20 mouse cellular contexts compared by ENCODE assay signal in genomic region chr12:37565882-37566596, GRCm38 (mm10).
DNase-seq lines count a peak whose midpoint lies in the region; ATAC-seq and TF ChIP-seq lines count a peak whose summit lies in the region.
"Had no signal": no experiment of that assay in that cellular context is flagged by ENCODE, and none has a peak within 500 bp of the region (broad histone marks: within the 10 kb centered on the region; RNA-seq: fewer than 3 reads in every experiment).

No protein-coding gene starts in this region.

- H3K4me3 ChIP-seq in gastrocnemius, adult 2 months: no peak overlapping the region
- H3K4me3 ChIP-seq in limb, embryonic 13.5 days: no peak overlapping the region
- H3K4me3 ChIP-seq: embryonic facial prominence, embryonic 12.5 days; hindbrain, embryonic 12.5 days; hindbrain, embryonic 15.5 days had no signal

- no peak overlapping the region for H3K9ac ChIP-seq in limb, embryonic 13.5 days
- H3K9ac ChIP-seq: embryonic facial prominence, embryonic 12.5 days; forebrain, postnatal 0 days; hindbrain, embryonic 12.5 days; hindbrain, embryonic 15.5 days had no signal

- no peaks in the 10 kb centered on the region for H3K27me3 ChIP-seq in limb, embryonic 13.5 days
- H3K27me3 ChIP-seq: embryonic facial prominence, embryonic 12.5 days; hindbrain, embryonic 12.5 days; hindbrain, embryonic 15.5 days had no signal

- H3K9me3 ChIP-seq in limb, embryonic 13.5 days: no peaks in the 10 kb centered on the region
- H3K9me3 ChIP-seq: embryonic facial prominence, embryonic 12.5 days; hindbrain, embryonic 12.5 days; hindbrain, embryonic 15.5 days had no signal

- intact Hi-C loops in gastrocnemius, adult 2 months (cut with DNase I): no loop called here
- intact Hi-C loops in gastrocnemius, postnatal 36 days (cut with DNase I): no loop called here

- peak overlapping the region; percentile 35 for H3K27ac ChIP-seq in gastrocnemius, adult 2 months
- no peak overlapping the region for H3K27ac ChIP-seq in limb, embryonic 13.5 days
- H3K27ac ChIP-seq: embryonic facial prominence, embryonic 12.5 days; hindbrain, embryonic 12.5 days; hindbrain, embryonic 15.5 days had no signal

- peak; percentile 61; the same call in 1 of the 2 replicates for ATAC-seq in limb, embryonic 13.5 days (ENCODE audit: low FRiP score, low read depth)
- ATAC-seq: CD4-positive, CD25-positive, alpha-beta regulatory T cell, adult 4 months; forebrain, embryonic 14.5 days; forebrain, postnatal 0 days had no signal

- 70% methylated on average over 5 of the region's 5 CpGs for WGBS in limb, embryonic 13.5 days

- no peak for TF ChIP-seq CTCF in gastrocnemius, adult 2 months (IDR thresholded peaks at IDR 0.05)

- DNase-seq in gastrocnemius, adult 2 months: no peak
- no peak for DNase-seq in gastrocnemius, postnatal 36 days
- DNase-seq in retina, postnatal 1 day: peak; percentile 15
- DNase-seq in retina, embryonic 14.5 days (ENCODE audit: low spot score): no peak
- peak; percentile 21 for DNase-seq in skeletal muscle tissue, adult 2 months (ENCODE audit: low read depth, low spot score)
- DNase-seq in adipocyte (ENCODE audit: low spot score): no peak
- DNase-seq in spleen, postnatal 36 days (ENCODE audit: low spot score in 2 of 2): no peak
- DNase-seq: adrenal gland, postnatal 10 days; adrenal gland, postnatal 36 days; cerebellum, adult 18-20 months; cerebellum, adult 9-10 months; forebrain, postnatal 0 days; heart, adult 11 months had no signal

- peaks cover under 1% of the 10 kb centered on the region; the same call in 1 of the 2 replicates for H3K4me1 ChIP-seq in limb, embryonic 13.5 days
- H3K4me1 ChIP-seq: hindbrain, embryonic 12.5 days; hindbrain, embryonic 15.5 days had no signal

- no peak overlapping the region for H3K4me2 ChIP-seq in limb, embryonic 13.5 days (replicated peaks)
- H3K4me2 ChIP-seq: embryonic facial prominence, embryonic 12.5 days; heart, embryonic 11.5 days; hindbrain, embryonic 12.5 days; hindbrain, embryonic 15.5 days had no signal

- H3K36me3 ChIP-seq in limb, embryonic 13.5 days: no peaks in the 10 kb centered on the region
- H3K36me3 ChIP-seq: embryonic facial prominence, embryonic 12.5 days; hindbrain, embryonic 12.5 days; hindbrain, embryonic 15.5 days had no signal

Comparison
In these comparisons a context has a peak if more than half of its experiments do, and no peak if none do; other contexts are left out.
1. DNase-seq: peak in retina, postnatal 1 day (single experiment) and skeletal muscle tissue, adult 2 months (single experiment); none in gastrocnemius, adult 2 months (single experiment), gastrocnemius, postnatal 36 days (0 of 2), retina, embryonic 14.5 days (single experiment), adipocyte (single experiment) and spleen, postnatal 36 days (0 of 2).